Mouse (Mus musculus): ENCODE measurements around the gene Hdac4. TPM values are rescaled to one million over a fixed set of nuclear protein-coding genes. Genes with fewer than 3 reads are reported as not detected.

The Hdac4 gene
- polyA plus RNA-seq, 1 experiment from 2014 or later, result 12.5 TPM

DNA sequence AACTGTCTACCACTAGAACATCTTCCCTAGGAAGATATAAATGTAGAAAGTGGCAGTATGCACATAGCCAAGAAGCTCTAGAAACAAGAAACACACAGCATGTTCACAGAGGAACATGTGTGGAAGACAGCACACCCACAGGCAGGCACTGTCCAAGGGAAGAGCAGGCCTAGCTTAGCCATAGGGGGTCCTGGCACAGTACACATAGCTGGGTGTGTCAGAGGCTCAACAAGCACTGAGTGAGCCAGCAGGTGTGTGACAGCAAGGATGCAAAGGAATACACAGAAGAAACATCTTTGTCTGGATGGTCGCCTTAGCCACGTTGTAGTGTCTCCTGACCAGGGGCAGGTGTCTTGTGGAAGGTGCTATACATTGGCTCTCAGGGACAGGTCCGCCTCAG lies 132.2 kb downstream of the Hdac4 start:
- Histone ChIP-seq H3K9ac (ENCODE audit: low read depth, low read length) (no peak overlapping the region), H3K27ac (ENCODE audit: low read depth, low read length) (no peak overlapping the region), H3K4me3 (ENCODE audit: low read depth, low read length) (no peak overlapping the region)

DNA sequence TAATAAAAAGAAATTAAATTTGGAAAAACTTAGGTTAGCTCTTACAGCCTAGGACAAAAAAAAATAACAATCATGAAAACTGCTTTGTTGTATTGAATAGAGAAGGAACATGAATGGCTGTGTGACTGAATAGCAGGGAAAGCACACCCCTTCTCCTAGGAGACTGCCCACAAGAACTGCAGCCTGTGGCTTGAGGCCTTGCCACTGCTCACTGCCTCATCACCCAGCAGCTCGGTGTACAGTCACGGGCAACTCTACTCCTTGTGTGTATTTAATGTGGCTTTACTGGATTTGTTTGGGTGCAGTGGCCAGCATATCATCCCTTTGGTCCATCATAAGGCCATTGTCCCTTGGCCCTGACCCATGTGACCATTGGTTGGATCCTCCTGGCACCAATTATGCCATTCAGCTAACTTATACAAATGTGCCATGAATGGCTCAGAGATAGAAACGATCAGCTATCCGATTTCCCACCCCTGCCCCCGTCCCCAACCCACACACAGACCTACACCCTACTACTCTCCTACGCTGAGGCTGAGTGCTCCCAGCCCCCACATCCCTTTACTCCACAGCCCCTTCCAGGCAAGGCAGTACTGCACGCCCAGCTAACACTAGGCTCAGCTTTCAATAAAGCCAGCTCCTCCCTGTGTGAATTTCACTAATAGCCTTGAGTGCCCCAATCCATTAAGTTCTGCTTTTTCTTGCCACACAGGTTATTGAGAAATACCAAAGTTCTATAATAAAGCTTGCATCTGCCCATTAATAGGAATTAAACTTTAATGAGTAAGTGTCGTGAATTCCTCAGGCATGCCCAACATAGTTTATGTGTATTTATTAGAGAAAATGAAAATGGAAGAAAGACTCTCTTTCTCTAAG lies 134.1 kb downstream of the Hdac4 start:
- Histone ChIP-seq H3K4me1 (ENCODE audit: control insufficient read depth, insufficient read depth, low read length) (peaks cover 10% of the 10 kb centered on the region), H3K27me3 (ENCODE audit: control insufficient read depth, insufficient read depth, low read length) (no peaks in the 10 kb centered on the region), H3K27ac (ENCODE audit: low read depth, low read length) (no peak overlapping the region), H3K36me3 (ENCODE audit: control insufficient read depth, insufficient read depth, low read length) (no peaks in the 10 kb centered on the region), H3K4me2 (no peak overlapping the region), H3K4me3 (ENCODE audit: low read depth, low read length) (no peak overlapping the region), H3K9ac (ENCODE audit: low read depth, low read length) (no peak overlapping the region), H3K9me3 (replicated peaks; ENCODE audit: control insufficient read depth, low read length) (no peaks in the 10 kb centered on the region)
- WGBS (ENCODE audit: insufficient replicate concordance), result 73% methylated on average over 8 of the region's 8 CpGs
- no peak for ATAC-seq (replicated peaks; ENCODE audit: insufficient number of reproducible peaks, low FRiP score, low TSS enrichment)

More for the DNA sequence above, 132.2 kb downstream of the Hdac4 start:
- H3K4me2 ChIP-seq, result no peak overlapping the region
- no peak for ATAC-seq (replicated peaks; ENCODE audit: insufficient number of reproducible peaks, low FRiP score, low TSS enrichment)
- no peaks in the 10 kb centered on the region for H3K9me3 ChIP-seq (replicated peaks; ENCODE audit: control insufficient read depth, low read length)
- H3K4me1 ChIP-seq (ENCODE audit: control insufficient read depth, insufficient read depth, low read length), result peaks cover 9% of the 10 kb centered on the region
- H3K27me3 ChIP-seq (ENCODE audit: control insufficient read depth, insufficient read depth, low read length), result no peaks in the 10 kb centered on the region
- 88% methylated on average over 3 of the region's 3 CpGs for WGBS (ENCODE audit: insufficient replicate concordance)
- no peaks in the 10 kb centered on the region for H3K36me3 ChIP-seq (ENCODE audit: control insufficient read depth, insufficient read depth, low read length)

- ATAC-seq (replicated peaks; ENCODE audit: insufficient number of reproducible peaks, low FRiP score, low TSS enrichment), result no peak
- no peaks in the 10 kb centered on the region for H3K9me3 ChIP-seq (replicated peaks; ENCODE audit: control insufficient read depth, low read length)
- no peak overlapping the region for H3K4me2 ChIP-seq
- H3K4me1 ChIP-seq (ENCODE audit: control insufficient read depth, insufficient read depth, low read length), result peaks cover 18% of the 10 kb centered on the region
- no peak overlapping the region for H3K9ac ChIP-seq (ENCODE audit: low read depth, low read length)
- no peaks in the 10 kb centered on the region for H3K27me3 ChIP-seq (ENCODE audit: control insufficient read depth, insufficient read depth, low read length)
- 37% methylated on average over 4 of the region's 4 CpGs for WGBS (ENCODE audit: insufficient replicate concordance)
- H3K36me3 ChIP-seq (ENCODE audit: control insufficient read depth, insufficient read depth, low read length), result no peaks in the 10 kb centered on the region
- no peak overlapping the region for H3K27ac ChIP-seq (ENCODE audit: low read depth, low read length)
- H3K4me3 ChIP-seq (ENCODE audit: low read depth, low read length), result no peak overlapping the region
Observed at GRCm38 (mm10) chr1:92060532-92061064, 134.9 kb downstream of the Hdac4 start.

- peaks cover 28% of the 10 kb centered on the region for H3K4me1 ChIP-seq (ENCODE audit: control insufficient read depth, insufficient read depth, low read length)
- ATAC-seq (replicated peaks; ENCODE audit: insufficient number of reproducible peaks, low FRiP score, low TSS enrichment), result no peak
- H3K4me3 ChIP-seq (ENCODE audit: low read depth, low read length), result no peak overlapping the region
- H3K36me3 ChIP-seq (ENCODE audit: control insufficient read depth, insufficient read depth, low read length), result no peaks in the 10 kb centered on the region
- no peak overlapping the region for H3K4me2 ChIP-seq
- H3K27ac ChIP-seq (ENCODE audit: low read depth, low read length), result no peak overlapping the region
- 71% methylated on average over 1 of the region's 1 CpGs for WGBS (ENCODE audit: insufficient replicate concordance)
- no peaks in the 10 kb centered on the region for H3K27me3 ChIP-seq (ENCODE audit: control insufficient read depth, insufficient read depth, low read length)
- no peaks in the 10 kb centered on the region for H3K9me3 ChIP-seq (replicated peaks; ENCODE audit: control insufficient read depth, low read length)
- H3K9ac ChIP-seq (ENCODE audit: low read depth, low read length), result no peak overlapping the region
Observed at GRCm38 (mm10) chr1:92059571-92059970, 135.9 kb downstream of the Hdac4 start.

DNA sequence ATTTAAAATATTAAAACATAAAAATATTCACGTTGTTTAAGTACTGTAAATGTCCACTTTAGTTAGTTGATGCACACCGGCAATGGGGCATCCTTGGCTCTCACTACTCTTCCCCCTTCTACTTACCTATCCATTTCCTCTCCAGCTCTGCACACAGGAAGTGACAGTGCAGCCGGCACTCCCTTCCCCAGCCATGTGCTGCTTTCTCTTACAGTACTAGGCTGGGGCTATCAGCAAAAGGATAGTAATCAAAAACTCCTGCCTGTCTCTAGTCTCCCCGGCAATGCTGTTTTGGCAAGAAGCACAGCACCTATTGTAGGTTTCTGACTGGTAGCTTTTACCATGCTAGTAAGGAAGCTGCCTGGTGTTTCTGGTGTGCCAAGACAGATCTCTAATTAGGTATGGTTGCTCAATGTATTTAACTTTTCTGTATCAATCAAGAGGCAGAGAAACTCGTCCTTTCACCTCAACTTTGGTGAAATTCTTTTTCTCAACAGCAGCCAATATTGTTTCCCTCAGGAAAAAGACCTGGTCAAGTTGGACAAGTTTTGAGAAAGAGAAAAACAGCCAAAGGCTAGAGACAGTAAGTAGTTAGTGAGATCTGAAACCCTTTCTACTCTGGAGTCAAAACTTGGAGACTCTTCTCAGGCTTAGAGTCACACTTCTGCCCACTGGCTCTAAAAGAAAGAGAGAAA lies 136.6 kb downstream of the Hdac4 start:
- no peaks in the 10 kb centered on the region for H3K9me3 ChIP-seq (replicated peaks; ENCODE audit: control insufficient read depth, low read length)
- no peak for ATAC-seq (replicated peaks; ENCODE audit: insufficient number of reproducible peaks, low FRiP score, low TSS enrichment)
- no peak overlapping the region for H3K9ac ChIP-seq (ENCODE audit: low read depth, low read length)
- H3K4me1 ChIP-seq (ENCODE audit: control insufficient read depth, insufficient read depth, low read length), result peaks cover 35% of the 10 kb centered on the region
- no peak overlapping the region for H3K4me2 ChIP-seq
- H3K27me3 ChIP-seq (ENCODE audit: control insufficient read depth, insufficient read depth, low read length), result no peaks in the 10 kb centered on the region
- no peak overlapping the region for H3K27ac ChIP-seq (ENCODE audit: low read depth, low read length)
- WGBS (ENCODE audit: insufficient replicate concordance), result 68% methylated on average over 5 of the region's 5 CpGs
- no peaks in the 10 kb centered on the region for H3K36me3 ChIP-seq (ENCODE audit: control insufficient read depth, insufficient read depth, low read length)
- no peak overlapping the region for H3K4me3 ChIP-seq (ENCODE audit: low read depth, low read length)

DNA sequence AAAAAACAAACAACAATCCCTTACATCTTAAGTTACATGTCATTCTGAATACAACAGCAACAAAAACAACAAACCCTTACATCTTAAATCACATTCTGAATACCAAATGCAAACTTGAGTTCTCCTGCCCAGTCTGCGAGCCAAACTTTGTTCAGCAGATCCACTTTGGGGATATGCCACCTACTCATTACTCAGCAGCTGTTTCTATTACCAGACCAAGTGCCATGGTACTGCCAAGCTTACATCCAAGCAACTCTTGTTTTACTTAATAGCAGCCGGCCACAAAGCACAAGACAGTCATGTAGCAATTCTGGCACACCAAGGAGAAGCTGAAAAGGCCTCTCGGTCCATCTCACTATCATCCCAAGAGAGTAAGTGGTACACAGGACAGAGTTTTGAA lies 138.4 kb downstream of the Hdac4 start:
- H3K4me2 ChIP-seq, result no peak overlapping the region
- H3K27me3 ChIP-seq (ENCODE audit: control insufficient read depth, insufficient read depth, low read length), result no peaks in the 10 kb centered on the region
- H3K9me3 ChIP-seq (replicated peaks; ENCODE audit: control insufficient read depth, low read length), result no peaks in the 10 kb centered on the region
- H3K9ac ChIP-seq (ENCODE audit: low read depth, low read length), result no peak overlapping the region
- no peak for ATAC-seq (replicated peaks; ENCODE audit: insufficient number of reproducible peaks, low FRiP score, low TSS enrichment)
- WGBS (ENCODE audit: insufficient replicate concordance), result 87% methylated on average over 3 of the region's 3 CpGs
- H3K27ac ChIP-seq (ENCODE audit: low read depth, low read length), result no peak overlapping the region
- peaks cover 43% of the 10 kb centered on the region for H3K4me1 ChIP-seq (ENCODE audit: control insufficient read depth, insufficient read depth, low read length)
- no peak overlapping the region for H3K4me3 ChIP-seq (ENCODE audit: low read depth, low read length)
- no peaks in the 10 kb centered on the region for H3K36me3 ChIP-seq (ENCODE audit: control insufficient read depth, insufficient read depth, low read length)

GRCm38 (mm10) chr1:92055149-92055548 lies 140.3 kb downstream of the Hdac4 start:
- H3K36me3 ChIP-seq (ENCODE audit: control insufficient read depth, insufficient read depth, low read length), result no peaks in the 10 kb centered on the region
- ATAC-seq (replicated peaks; ENCODE audit: insufficient number of reproducible peaks, low FRiP score, low TSS enrichment), result no peak
- no peak overlapping the region; the same call in 1 of the 2 replicates for H3K4me2 ChIP-seq
- 16% methylated on average over 2 of the region's 2 CpGs for WGBS (ENCODE audit: insufficient replicate concordance)
- no peaks in the 10 kb centered on the region for H3K9me3 ChIP-seq (replicated peaks; ENCODE audit: control insufficient read depth, low read length)
- H3K9ac ChIP-seq (ENCODE audit: low read depth, low read length), result no peak overlapping the region
- H3K4me1 ChIP-seq (ENCODE audit: control insufficient read depth, insufficient read depth, low read length), result peaks cover 42% of the 10 kb centered on the region
- H3K27ac ChIP-seq (ENCODE audit: low read depth, low read length), result no peak overlapping the region
- no peaks in the 10 kb centered on the region for H3K27me3 ChIP-seq (ENCODE audit: control insufficient read depth, insufficient read depth, low read length)
- H3K4me3 ChIP-seq (ENCODE audit: low read depth, low read length), result no peak overlapping the region

GRCm38 (mm10) chr1:92052190-92052589 lies 143.3 kb downstream of the Hdac4 start:
- no peak overlapping the region for H3K4me2 ChIP-seq
- no peak overlapping the region for H3K4me3 ChIP-seq (ENCODE audit: low read depth, low read length)
- no peak overlapping the region for H3K9ac ChIP-seq (ENCODE audit: low read depth, low read length)
- no peak overlapping the region for H3K27ac ChIP-seq (ENCODE audit: low read depth, low read length)
- no peaks in the 10 kb centered on the region for H3K9me3 ChIP-seq (replicated peaks; ENCODE audit: control insufficient read depth, low read length)
- H3K36me3 ChIP-seq (ENCODE audit: control insufficient read depth, insufficient read depth, low read length), result no peaks in the 10 kb centered on the region
- ATAC-seq (replicated peaks; ENCODE audit: insufficient number of reproducible peaks, low FRiP score, low TSS enrichment), result no peak
- H3K27me3 ChIP-seq (ENCODE audit: control insufficient read depth, insufficient read depth, low read length), result no peaks in the 10 kb centered on the region
- H3K4me1 ChIP-seq (ENCODE audit: control insufficient read depth, insufficient read depth, low read length), result peaks cover 52% of the 10 kb centered on the region
- 72% methylated on average over 4 of the region's 4 CpGs for WGBS (ENCODE audit: insufficient replicate concordance)

All from heart, embryonic 11.5 days (tissue).